Mouse (Mus musculus) bone marrow macrophage, adult 2 months (primary cell): Measurements from ENCODE around the gene Gstm4.

Source experiments
- CTCF ChIP-seq: IDR thresholded peaks from 2 replicates; pipeline ENCODE4 v1.5.1; 2012; ENCODE audit warnings: low read depth, mild to moderate bottlenecking, low read length, moderate library complexity
- POLR2A ChIP-seq: IDR thresholded peaks from 2 replicates; pipeline ENCODE4 v1.6.1; 2012; ENCODE audit warnings: mild to moderate bottlenecking, low read depth, low read length, borderline replicate concordance

DNA sequence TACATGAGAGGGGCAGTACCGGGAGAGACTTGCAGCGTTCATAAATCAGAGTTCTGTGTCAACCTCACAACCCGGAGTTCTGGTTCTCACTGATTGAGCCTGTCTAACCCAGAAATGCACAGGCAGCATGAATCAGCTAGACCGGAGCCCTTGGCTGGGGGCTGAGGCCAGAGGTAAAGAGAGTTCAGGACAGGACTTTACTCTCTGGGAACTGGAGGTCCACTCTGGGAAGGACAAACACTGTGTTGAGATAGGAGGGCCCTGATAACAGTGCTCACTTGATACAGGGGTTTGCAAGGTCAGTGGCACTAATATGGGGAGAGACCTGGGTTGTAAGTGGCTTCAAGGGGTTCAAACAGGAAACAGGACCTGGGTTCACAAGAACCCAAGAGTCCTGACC, 19.4 kb downstream of the Gstm4 start:
- TF ChIP-seq CTCF (no peak), POLR2A (no peak)
